Mouse (Mus musculus) ovary, postnatal 14 days (tissue): ENCODE measurements around the gene Enpp7.

ENCODE experiments used
- DNase-seq: peaks from one replicate; pipeline ENCODE4 v3.0.0; 2022; ENCODE audit warnings: low spot score

Enpp7 gene

GRCm38 (mm10) chr11:118987999-118988398 is at the start of gene Enpp7:
Enpp7 (plus strand) TSS chr11:118988188.
- no peak for DNase-seq

- no peak for DNase-seq
These were observed 48.3 kb upstream of the Enpp7 start for GRCm38 (mm10) chr11:118939731-118940130.

GRCm38 (mm10) chr11:118940539-118940938 is 47.4 kb upstream of the Enpp7 start:
- no peak for DNase-seq

GRCm38 (mm10) chr11:118941268-118941667 is 46.7 kb upstream of the Enpp7 start:
- no peak for DNase-seq

GRCm38 (mm10) chr11:118945868-118946267 is 42.1 kb upstream of the Enpp7 start:
- no peak for DNase-seq

- no peak for DNase-seq
These were observed 33.0 kb upstream of the Enpp7 start for GRCm38 (mm10) chr11:118955016-118955415.

GRCm38 (mm10) chr11:118957070-118957471 is 30.9 kb upstream of the Enpp7 start:
- peak; percentile 37 for DNase-seq

- DNase-seq = no peak
These were observed 27.3 kb upstream of the Enpp7 start for GRCm38 (mm10) chr11:118960649-118961048.

GRCm38 (mm10) chr11:118962478-118962877 is 25.5 kb upstream of the Enpp7 start:
- DNase-seq = no peak

GRCm38 (mm10) chr11:118963926-118964325 is 24.1 kb upstream of the Enpp7 start:
- no peak for DNase-seq

GRCm38 (mm10) chr11:118965078-118965477 is 22.9 kb upstream of the Enpp7 start:
- no peak for DNase-seq

- DNase-seq = peak; percentile 27
These were observed 16.4 kb upstream of the Enpp7 start for GRCm38 (mm10) chr11:118971470-118972034.

- no peak for DNase-seq
These were observed 15.3 kb upstream of the Enpp7 start for GRCm38 (mm10) chr11:118972431-118973377.

- DNase-seq = no peak
These were observed 13.6 kb upstream of the Enpp7 start for GRCm38 (mm10) chr11:118974340-118974739.

GRCm38 (mm10) chr11:118975427-118975826 is 12.6 kb upstream of the Enpp7 start:
- peak; percentile 60 for DNase-seq

- DNase-seq = no peak
These were observed 12.1 kb upstream of the Enpp7 start for GRCm38 (mm10) chr11:118975917-118976316.

GRCm38 (mm10) chr11:118980388-118980787 is 7.6 kb upstream of the Enpp7 start:
- DNase-seq = no peak

- no peak for DNase-seq
These were observed 6.8 kb upstream of the Enpp7 start for GRCm38 (mm10) chr11:118981012-118981776.

- no peak for DNase-seq
These were observed 5.3 kb upstream of the Enpp7 start for GRCm38 (mm10) chr11:118982593-118983113.

- no peak for DNase-seq
These were observed 2.4 kb upstream of the Enpp7 start for GRCm38 (mm10) chr11:118985571-118985970.

GRCm38 (mm10) chr11:118992781-118993180 is 4.8 kb downstream of the Enpp7 start:
- DNase-seq = no peak

GRCm38 (mm10) chr11:118995448-118995847 is 7.5 kb downstream of the Enpp7 start:
- no peak for DNase-seq
